Mouse (Mus musculus): ENCODE measurements around the gene Zmym4. TPM values are rescaled to one million over a fixed set of nuclear protein-coding genes. Genes with fewer than 3 reads are reported as not detected.
"Not testable (repeated sequence)": the region's sequence is repeated elsewhere in the genome, so short reads cannot be mapped to it uniquely, and the experiment has no call there.

Zmym4 gene
- polyA plus RNA-seq, 1 experiment from 2014 or later, result 30.0 TPM

DNA sequence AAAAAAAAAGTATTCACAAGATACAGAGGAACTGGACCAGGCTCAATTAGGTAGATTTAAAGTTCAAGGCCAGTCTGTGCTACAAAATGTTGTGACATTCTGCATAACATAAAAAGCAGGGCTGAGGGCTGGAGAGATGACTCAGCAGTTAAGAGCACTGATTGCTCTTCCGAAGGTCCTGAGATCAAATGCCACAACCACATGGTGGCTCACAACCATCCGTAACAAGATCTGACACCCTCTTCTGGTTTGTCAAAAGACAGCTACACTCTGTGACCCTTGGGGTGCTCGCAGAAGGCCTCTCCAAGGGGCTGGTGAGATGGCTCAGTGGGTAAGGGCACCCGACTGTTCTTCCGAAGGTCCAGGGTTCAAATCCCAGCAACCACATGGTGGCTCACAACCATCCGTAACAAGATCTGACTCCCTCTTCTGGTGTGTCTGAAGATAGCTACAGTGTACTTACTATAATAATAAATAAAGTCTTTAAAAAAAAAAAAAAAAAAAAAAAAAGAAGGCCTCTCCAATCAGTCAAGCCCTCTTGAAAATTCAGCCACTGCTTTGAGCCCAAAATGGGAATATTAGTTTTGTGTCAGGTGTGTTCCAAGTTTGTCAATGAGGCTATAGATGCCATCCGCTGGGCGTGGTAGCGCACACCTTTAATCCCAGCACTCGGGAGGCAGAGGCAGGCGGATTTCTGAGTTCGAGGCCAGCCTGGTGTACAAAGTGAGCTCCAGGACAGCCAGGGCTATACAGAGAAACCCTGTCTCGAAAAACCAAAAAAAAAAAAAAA lies 16.0 kb upstream of the Zmym4 start:
- H3K27me3 ChIP-seq; H3K27ac ChIP-seq; H3K9me3 ChIP-seq; H3K9ac ChIP-seq; H3K4me1 ChIP-seq (replicated peaks); H3K4me3 ChIP-seq; H3K4me2 ChIP-seq; H3K36me3 ChIP-seq; ATAC-seq (ENCODE audit: low FRiP score): not testable (repeated sequence)
- WGBS, result 83% methylated on average over 13 of the region's 13 CpGs

- no peak overlapping the region for H3K9ac ChIP-seq
- no peaks in the 10 kb centered on the region for H3K9me3 ChIP-seq
- no peaks in the 10 kb centered on the region for H3K36me3 ChIP-seq
- H3K27ac ChIP-seq, result no peak overlapping the region
- 77% methylated on average over 3 of the region's 3 CpGs for WGBS
- H3K27me3 ChIP-seq, result no peaks in the 10 kb centered on the region
- no peaks in the 10 kb centered on the region for H3K4me1 ChIP-seq (replicated peaks)
- H3K4me3 ChIP-seq, result no peak overlapping the region
- no peak for ATAC-seq (ENCODE audit: low FRiP score)
- H3K4me2 ChIP-seq, result no peak overlapping the region
Measured at GRCm38 (mm10) chr4:126983321-126983720, 15.4 kb upstream of the Zmym4 start.

DNA sequence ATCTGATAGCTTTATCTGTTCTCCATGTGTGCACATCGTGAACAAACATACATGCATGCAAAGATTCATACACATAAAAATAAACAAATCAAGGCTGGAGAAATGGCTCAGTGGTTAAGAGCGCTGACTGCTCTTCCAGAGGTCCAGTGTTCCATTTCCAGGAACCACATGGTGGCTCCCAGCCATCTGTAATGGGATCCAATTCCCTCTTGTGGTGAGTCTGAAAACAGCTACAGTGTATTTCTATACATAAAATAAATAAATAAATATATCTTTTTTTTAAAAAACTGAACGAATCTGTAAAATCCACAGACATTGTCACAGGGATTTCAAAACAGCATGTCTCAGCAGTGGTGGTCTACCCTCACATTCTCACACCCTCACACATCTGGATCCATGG lies 10.8 kb upstream of the Zmym4 start:
- no peaks in the 10 kb centered on the region for H3K27me3 ChIP-seq
- no peak overlapping the region for H3K4me2 ChIP-seq
- no peak for ATAC-seq (ENCODE audit: low FRiP score)
- no peaks in the 10 kb centered on the region for H3K4me1 ChIP-seq (replicated peaks)
- H3K9ac ChIP-seq, result no peak overlapping the region
- WGBS, result 89% methylated on average over 3 of the region's 3 CpGs
- no peak overlapping the region for H3K27ac ChIP-seq
- no peaks in the 10 kb centered on the region for H3K9me3 ChIP-seq
- no peak overlapping the region for H3K4me3 ChIP-seq
- H3K36me3 ChIP-seq, result no peaks in the 10 kb centered on the region

- no peak overlapping the region for H3K4me3 ChIP-seq
- ATAC-seq (ENCODE audit: low FRiP score), result no peak
- H3K27ac ChIP-seq, result no peak overlapping the region
- no peaks in the 10 kb centered on the region for H3K4me1 ChIP-seq (replicated peaks)
- H3K36me3 ChIP-seq, result no peaks in the 10 kb centered on the region
- no peak overlapping the region for H3K4me2 ChIP-seq
- no peaks in the 10 kb centered on the region for H3K9me3 ChIP-seq
- peaks cover 3% of the 10 kb centered on the region; the same call in 1 of the 2 replicates for H3K27me3 ChIP-seq
- H3K9ac ChIP-seq, result no peak overlapping the region
Measured at GRCm38 (mm10) chr4:126977467-126977866, 9.5 kb upstream of the Zmym4 start.

DNA sequence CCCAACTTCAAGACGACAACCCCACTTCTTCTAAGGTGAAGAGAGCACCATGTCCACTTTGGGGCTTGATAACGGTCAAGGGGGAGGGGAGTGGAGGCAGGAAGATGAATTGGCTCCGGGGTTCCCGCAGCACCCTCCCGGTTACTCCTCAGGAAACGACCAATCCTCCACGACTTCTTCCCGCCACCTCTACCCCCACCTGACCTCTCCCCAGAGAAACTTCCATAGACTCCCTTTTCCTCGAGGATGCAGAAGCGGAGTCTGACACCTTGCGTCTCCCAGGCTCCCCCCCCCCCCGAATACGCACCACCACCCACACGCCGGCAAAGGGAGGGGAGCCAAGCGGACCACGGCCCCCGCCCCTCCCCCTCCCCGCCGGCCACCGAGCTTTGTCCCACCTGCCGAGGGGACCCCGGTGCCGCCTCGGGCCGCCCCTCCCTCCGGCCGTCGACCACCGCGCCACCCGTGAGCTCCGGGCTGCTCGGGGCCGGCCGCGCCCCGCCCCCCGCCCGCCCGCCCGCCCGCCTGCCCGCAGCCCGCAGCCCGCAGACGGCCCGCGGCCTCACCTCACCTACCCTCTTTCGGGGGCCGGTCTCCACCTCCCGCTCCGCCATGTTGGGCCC lies 583 bp downstream of the Zmym4 start:
- Histone ChIP-seq H3K27ac (peak overlapping the region; percentile 99), H3K4me2 (peak overlapping the region; percentile 86), H3K4me1 (replicated peaks) (peaks cover 10% of the 10 kb centered on the region), H3K4me3 (peak overlapping the region; percentile 93), H3K27me3 (peaks cover 6% of the 10 kb centered on the region; the same call in 1 of the 2 replicates), H3K9ac (peak overlapping the region; percentile 97), H3K9me3 (no peaks in the 10 kb centered on the region), H3K36me3 (no peaks in the 10 kb centered on the region)
- WGBS, result 1% methylated on average over 30 of the region's 53 CpGs
- ATAC-seq (ENCODE audit: low FRiP score), result peak; percentile 34

DNA sequence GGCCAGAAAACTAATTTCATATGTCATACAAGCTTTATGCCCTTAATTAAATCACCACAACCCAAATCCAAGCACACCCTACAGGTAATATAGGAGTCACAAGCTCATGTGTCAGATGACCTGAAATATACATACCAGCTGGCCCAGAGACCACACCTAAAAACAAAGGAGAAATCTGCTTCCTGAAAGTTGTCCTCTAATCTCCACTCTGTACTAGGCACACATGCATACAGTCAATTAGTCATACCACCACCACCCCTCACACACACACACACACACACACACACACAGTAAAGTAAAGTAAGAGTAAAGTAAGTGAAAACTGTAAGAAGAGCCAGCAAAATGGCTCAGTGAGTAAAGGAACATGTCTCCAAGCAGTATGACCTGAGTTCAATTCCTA lies 9.3 kb downstream of the Zmym4 start:
- no peak overlapping the region for H3K9ac ChIP-seq
- no peaks in the 10 kb centered on the region for H3K9me3 ChIP-seq
- H3K27ac ChIP-seq, result no peak overlapping the region
- H3K4me3 ChIP-seq, result no peak overlapping the region
- no peak for ATAC-seq (ENCODE audit: low FRiP score)
- H3K27me3 ChIP-seq, result no peaks in the 10 kb centered on the region
- no peaks in the 10 kb centered on the region for H3K36me3 ChIP-seq
- H3K4me2 ChIP-seq, result no peak overlapping the region
- H3K4me1 ChIP-seq (replicated peaks), result peaks cover 16% of the 10 kb centered on the region

DNA sequence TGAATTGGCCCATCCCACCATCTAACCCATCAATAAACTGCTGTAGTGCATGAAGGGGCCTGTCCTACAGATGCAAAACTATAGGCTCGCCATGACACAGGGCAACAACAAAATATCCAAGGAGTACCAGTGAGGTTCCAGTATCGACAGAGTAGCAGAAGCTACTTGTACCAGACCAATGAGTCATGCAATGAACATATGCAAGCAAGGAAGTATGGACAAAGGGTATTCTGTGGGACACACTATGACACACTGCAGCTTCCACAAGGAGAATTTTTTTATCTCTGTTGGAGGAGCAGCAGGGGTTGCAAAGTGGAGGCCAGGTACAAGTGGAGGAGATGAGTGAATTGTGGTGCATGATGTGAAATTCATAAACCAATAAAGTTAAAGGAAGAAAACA lies 9.7 kb downstream of the Zmym4 start:
- H3K9me3 ChIP-seq, result no peaks in the 10 kb centered on the region
- no peaks in the 10 kb centered on the region for H3K27me3 ChIP-seq
- WGBS, result 98% methylated on average over 2 of the region's 2 CpGs
- H3K4me1 ChIP-seq (replicated peaks), result peaks cover 16% of the 10 kb centered on the region
- no peak overlapping the region for H3K9ac ChIP-seq
- no peaks in the 10 kb centered on the region for H3K36me3 ChIP-seq
- H3K4me3 ChIP-seq, result no peak overlapping the region
- H3K27ac ChIP-seq, result no peak overlapping the region
- no peak overlapping the region for H3K4me2 ChIP-seq
- no peak for ATAC-seq (ENCODE audit: low FRiP score)

- WGBS, result 100% methylated on average over 3 of the region's 3 CpGs
- Histone ChIP-seq H3K4me2 (no peak overlapping the region), H3K9me3 (no peaks in the 10 kb centered on the region), H3K9ac (no peak overlapping the region), H3K27me3 (no peaks in the 10 kb centered on the region), H3K4me3 (no peak overlapping the region), H3K36me3 (no peaks in the 10 kb centered on the region), H3K27ac (no peak overlapping the region), H3K4me1 (replicated peaks) (peaks cover 16% of the 10 kb centered on the region)
- no peak for ATAC-seq (ENCODE audit: low FRiP score)
Measured at GRCm38 (mm10) chr4:126957434-126957833, 10.5 kb downstream of the Zmym4 start.

DNA sequence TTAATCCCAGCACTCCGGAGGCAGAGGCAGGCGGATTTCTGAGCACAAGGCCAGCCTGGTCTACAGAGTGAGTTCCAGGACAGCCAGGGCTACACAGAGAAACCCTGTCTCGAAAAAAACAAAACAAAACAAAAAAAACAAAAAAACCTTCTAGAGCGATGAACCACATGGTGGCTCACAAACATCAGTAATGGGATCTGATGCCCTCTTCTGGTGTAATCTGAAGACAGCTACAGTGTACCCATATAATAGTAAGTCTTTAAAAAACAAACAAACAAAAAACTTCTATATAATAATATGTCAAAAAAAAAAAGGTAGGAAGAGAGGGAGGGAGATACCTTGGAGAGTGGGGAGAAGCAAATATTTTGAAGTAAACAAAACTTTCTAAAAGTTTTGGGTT lies 17.1 kb downstream of the Zmym4 start:
- H3K9ac ChIP-seq; H3K4me1 ChIP-seq (replicated peaks); ATAC-seq (ENCODE audit: low FRiP score); H3K27me3 ChIP-seq; H3K4me2 ChIP-seq; H3K9me3 ChIP-seq; H3K27ac ChIP-seq; H3K4me3 ChIP-seq: not testable (repeated sequence)
- H3K36me3 ChIP-seq, result peaks cover 14% of the 10 kb centered on the region
- WGBS, result 91% methylated on average over 4 of the region's 4 CpGs

DNA sequence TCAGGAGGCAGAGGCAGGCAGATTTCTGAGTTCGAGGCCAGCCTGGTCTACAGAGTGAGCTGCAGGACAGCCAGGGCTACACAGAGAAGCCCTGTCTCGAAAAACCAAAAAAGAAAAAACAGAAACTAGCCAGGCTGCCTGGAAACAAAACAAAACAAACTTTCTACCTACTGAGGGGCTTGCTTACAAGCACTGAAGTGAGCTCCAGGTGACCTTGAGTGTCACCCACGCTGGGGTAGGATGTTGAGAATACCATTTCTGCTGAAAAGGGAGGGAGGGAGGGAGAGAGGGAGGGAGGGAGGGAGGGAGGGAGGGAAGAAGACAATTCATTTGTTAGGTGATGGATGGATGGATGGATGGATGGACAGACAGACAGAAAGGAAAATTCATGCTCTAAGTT lies 24.5 kb downstream of the Zmym4 start:
- Histone ChIP-seq H3K9ac (no peak overlapping the region), H3K4me2 (no peak overlapping the region), H3K9me3 (no peaks in the 10 kb centered on the region), H3K27ac (no peak overlapping the region), H3K36me3 (peaks cover 27% of the 10 kb centered on the region), H3K27me3 (no peaks in the 10 kb centered on the region), H3K4me1 (replicated peaks) (no peaks in the 10 kb centered on the region), H3K4me3 (no peak overlapping the region)
- WGBS, result 98% methylated on average over 3 of the region's 3 CpGs
- no peak for ATAC-seq (ENCODE audit: low FRiP score)

GRCm38 (mm10) chr4:126942846-126943245 lies 25.1 kb downstream of the Zmym4 start:
- Histone ChIP-seq H3K36me3 (peaks cover 27% of the 10 kb centered on the region), H3K4me1 (replicated peaks) (no peaks in the 10 kb centered on the region), H3K4me3 (no peak overlapping the region), H3K4me2 (no peak overlapping the region), H3K27me3 (no peaks in the 10 kb centered on the region), H3K9ac (no peak overlapping the region), H3K9me3 (no peaks in the 10 kb centered on the region), H3K27ac (no peak overlapping the region)
- WGBS, result 96% methylated on average over 3 of the region's 3 CpGs
- no peak for ATAC-seq (ENCODE audit: low FRiP score)

DNA sequence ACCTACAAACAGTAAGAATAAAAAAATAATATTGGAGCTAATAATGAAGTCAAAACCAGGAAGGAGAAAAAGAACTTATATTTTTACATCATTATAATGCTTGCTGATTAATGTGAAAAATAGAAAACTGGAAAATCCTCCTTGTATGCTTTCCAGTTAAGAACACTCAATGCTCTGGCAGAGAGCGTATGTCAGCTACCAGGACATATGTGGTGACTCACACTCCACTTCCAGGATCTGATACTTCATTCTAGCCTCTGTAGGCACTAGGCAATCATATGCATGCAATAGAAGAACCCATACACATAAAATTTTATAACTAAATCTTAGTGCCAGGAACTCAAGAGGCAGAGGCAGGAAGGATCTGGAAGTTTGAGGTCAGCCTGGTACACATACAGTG lies 40.2 kb downstream of the Zmym4 start:
- Histone ChIP-seq H3K4me2 (no peak overlapping the region), H3K4me1 (replicated peaks) (no peaks in the 10 kb centered on the region), H3K27ac (no peak overlapping the region), H3K9ac (no peak overlapping the region), H3K36me3 (peaks cover 6% of the 10 kb centered on the region), H3K27me3 (no peaks in the 10 kb centered on the region), H3K4me3 (no peak overlapping the region), H3K9me3 (no peaks in the 10 kb centered on the region)
- ATAC-seq (ENCODE audit: low FRiP score), result no peak
- 94% methylated on average over 1 of the region's 1 CpGs for whole genome bisulfite sequencing

DNA sequence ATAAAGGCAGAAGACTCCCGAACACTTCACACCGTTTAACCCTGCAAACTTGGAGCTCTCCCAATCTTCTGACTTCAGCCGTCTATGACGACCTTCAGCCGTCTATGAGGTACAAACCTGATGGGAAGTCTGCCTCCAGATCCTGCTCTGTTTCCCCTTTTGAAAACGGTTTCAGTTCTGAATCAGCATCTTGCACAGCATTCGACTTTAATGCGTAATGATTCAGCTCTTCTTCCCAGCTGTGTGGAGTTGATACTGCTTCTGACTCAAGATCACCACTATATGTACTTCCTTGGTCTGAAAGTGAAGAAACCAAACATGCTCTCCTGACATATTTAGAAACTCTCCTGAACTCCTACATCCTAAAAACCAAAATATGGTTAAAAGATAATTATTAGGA lies 78.1 kb downstream of the Zmym4 start:
- Histone ChIP-seq H3K36me3 (peaks cover 61% of the 10 kb centered on the region), H3K27ac (no peak overlapping the region), H3K27me3 (no peaks in the 10 kb centered on the region), H3K9me3 (no peaks in the 10 kb centered on the region), H3K4me1 (replicated peaks) (no peaks in the 10 kb centered on the region), H3K9ac (no peak overlapping the region), H3K4me3 (no peak overlapping the region), H3K4me2 (no peak overlapping the region)
- ATAC-seq (ENCODE audit: low FRiP score), result no peak
- 94% methylated on average over 8 of the region's 8 CpGs for WGBS

Data from hindbrain, embryonic 13.5 days (tissue).